Comparison of ENCODE assay signal across 8 mouse cellular contexts in the genomic region with DNA sequence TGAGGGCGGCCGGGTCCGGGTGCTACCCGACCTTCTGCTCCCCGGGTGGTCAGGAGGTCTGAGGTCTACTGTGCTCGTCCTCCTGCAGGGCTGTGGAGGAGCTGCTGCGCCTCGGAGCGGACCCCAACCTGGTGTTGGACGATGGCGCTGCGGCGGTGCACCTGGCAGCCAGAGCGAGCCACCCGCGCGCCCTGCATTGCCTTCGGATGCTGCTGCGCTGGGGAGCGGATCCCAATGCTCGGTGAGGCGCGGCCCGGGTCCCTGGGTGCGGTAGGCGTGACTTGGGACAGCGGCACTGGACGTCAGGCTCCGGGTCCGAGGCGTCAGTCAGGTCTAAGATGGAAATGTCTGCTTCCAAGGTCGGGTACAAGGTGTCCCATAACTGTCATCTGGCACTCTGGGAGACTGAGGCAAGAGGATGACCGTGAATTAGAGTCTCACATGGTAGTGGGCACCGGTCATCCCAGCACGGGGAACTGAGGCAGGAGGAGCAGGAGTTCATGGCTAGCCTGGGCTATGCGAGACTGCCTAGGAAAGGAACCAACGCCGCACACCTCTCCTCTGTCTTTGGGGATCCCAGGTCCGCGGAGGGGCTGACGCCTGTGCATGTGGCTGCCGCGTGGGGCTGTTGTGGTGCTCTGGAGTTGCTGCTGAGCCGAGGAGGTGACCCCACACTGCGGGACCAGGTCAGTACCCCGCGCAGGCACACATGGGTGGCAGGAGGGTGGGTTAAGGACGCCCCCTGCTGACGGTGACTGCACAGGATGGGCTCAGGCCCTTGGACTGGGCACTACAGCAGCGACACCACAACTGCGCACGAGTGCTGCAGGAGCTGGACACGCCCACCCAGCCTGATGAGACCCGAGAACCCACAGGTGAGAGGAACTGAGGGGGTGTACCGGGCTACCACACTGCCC. TPM values are rescaled to one million over a fixed set of nuclear protein-coding genes. Genes with fewer than 3 reads are reported as not detected.
A peak's percentile ranks its signal among the peaks of the same experiment; 100 is the strongest.
DNase-seq lines count a peak whose midpoint lies in the region; ATAC-seq and TF ChIP-seq lines count a peak whose summit lies in the region.

No protein-coding gene starts in this region.

- no peak; a peak in 2 of 4 replicates for TF ChIP-seq POLR2A in MEL (IDR thresholded peaks at IDR 0.05; ENCODE audit: control insufficient read depth in 1 of 2, insufficient read depth in 1 of 2, low read depth in 1 of 2, low read length in 2 of 2, poor library complexity in 1 of 2)
- TF ChIP-seq POLR2A in cortical plate, adult 2 months (IDR thresholded peaks at IDR 0.05; ENCODE audit: extremely low read depth, insufficient read depth, low read length), result no peak

- TF ChIP-seq RAD21 in MEL (IDR thresholded peaks at IDR 0.05; ENCODE audit: low read depth, low read length), result peak; percentile 61

- TF ChIP-seq CTCF in MEL (IDR thresholded peaks at IDR 0.05 in 2 of 3, conservative IDR thresholded peaks at IDR 0.05 in 1 of 3; ENCODE audit: control insufficient read depth in 1 of 3, insufficient read depth in 1 of 3, low read depth in 2 of 3, low read length in 3 of 3, poor library complexity in 1 of 3, severe bottlenecking in 1 of 3), result peak; percentile 71 to 86 (median 75)
- peak; percentile 30; the same call in 1 of the 2 replicates for TF ChIP-seq CTCF in cortical plate, adult 2 months (IDR thresholded peaks at IDR 0.05; ENCODE audit: extremely low read depth, insufficient read depth, low read length)
- TF ChIP-seq CTCF in lung, postnatal 0 days (IDR thresholded peaks at IDR 0.05), result peak; percentile 93

- H3K9me3 ChIP-seq in MEL (replicated peaks; ENCODE audit: insufficient read depth, low read length), result no peaks in the 10 kb centered on the region
- H3K9me3 ChIP-seq in heart, embryonic 10.5 days, result no peaks in the 10 kb centered on the region
- no peaks in the 10 kb centered on the region for H3K9me3 ChIP-seq in lung, postnatal 0 days (ENCODE audit: low read length)

- no peak for TF ChIP-seq EP300 in MEL (IDR thresholded peaks at IDR 0.05; ENCODE audit: low read depth in 1 of 2, low read length in 2 of 2)
- no peak for TF ChIP-seq EP300 in lung, postnatal 0 days (IDR thresholded peaks at IDR 0.05)

- H3K4me1 ChIP-seq in MEL (ENCODE audit: control insufficient read depth in 1 of 2, insufficient read depth in 2 of 2, low read length in 2 of 2), result peaks cover 0 to 20% of the 10 kb centered on the region in 2 experiments; a peak in 2 of 4 replicates
- 0 out of 2 replicates have a peak, but pooled peaks cover 1% of the 10 kb centered on the region for H3K4me1 ChIP-seq in cortical plate, adult 2 months (ENCODE audit: control insufficient read depth, insufficient read depth, low read length)
- peaks cover 32% of the 10 kb centered on the region for H3K4me1 ChIP-seq in heart, embryonic 10.5 days
- peaks cover 15% of the 10 kb centered on the region; the same call in 1 of the 2 replicates for H3K4me1 ChIP-seq in lung, postnatal 0 days (ENCODE audit: insufficient read depth, low read depth, low read length)

- peaks cover 0 to 11% of the 10 kb centered on the region in 2 experiments; a peak in 2 of 4 replicates for H3K36me3 ChIP-seq in MEL (ENCODE audit: control insufficient read depth in 1 of 2, insufficient read depth in 2 of 2, low read length in 2 of 2)
- H3K36me3 ChIP-seq in heart, embryonic 10.5 days, result peaks cover 32% of the 10 kb centered on the region
- no peaks in the 10 kb centered on the region for H3K36me3 ChIP-seq in lung, postnatal 0 days (ENCODE audit: insufficient read depth, low read length)

- 1% methylated on average over 55 of the region's 55 CpGs for WGBS in heart, embryonic 10.5 days
- under 1% methylated on average over 55 of the region's 55 CpGs for WGBS in lung, postnatal 0 days

- peaks cover 26% of the 10 kb centered on the region for H3K79me2 ChIP-seq in MEL (ENCODE audit: control insufficient read depth, insufficient read depth, low read length, poor library complexity)

- ATAC-seq in lung, postnatal 0 days, result peak; percentile 79
- peak; percentile 35; the same call in 1 of the 2 replicates for ATAC-seq in neutrophil, adult 5-6 weeks (ENCODE audit: extremely low read depth, insufficient number of reproducible peaks, low FRiP score, poor library complexity, severe bottlenecking)

- peak overlapping the region; percentile 84 for H3K9ac ChIP-seq in MEL (ENCODE audit: control insufficient read depth, low read depth, low read length, poor library complexity, severe bottlenecking)
- H3K9ac ChIP-seq in lung, postnatal 0 days (replicated peaks; ENCODE audit: low read depth), result no peak overlapping the region

- intact Hi-C loops in left cerebral cortex, postnatal 36 days (cut with DNase I), result no loop called here

- H3K27me3 ChIP-seq in MEL (ENCODE audit: control insufficient read depth in 1 of 2, insufficient read depth in 2 of 2, low read length in 2 of 2), result no peaks in the 10 kb centered on the region
- no peaks in the 10 kb centered on the region for H3K27me3 ChIP-seq in heart, embryonic 10.5 days (ENCODE audit: insufficient read depth, poor library complexity, severe bottlenecking)
- H3K27me3 ChIP-seq in lung, postnatal 0 days (replicated peaks; ENCODE audit: insufficient read depth, low read length), result no peaks in the 10 kb centered on the region

- H3K4me3 ChIP-seq in MEL (ENCODE audit: control insufficient read depth in 1 of 2, insufficient read depth in 1 of 2, low read depth in 2 of 2, low read length in 2 of 2), result peak overlapping the region; percentile 77 to 82
- H3K4me3 ChIP-seq in cortical plate, adult 2 months (ENCODE audit: insufficient read depth, low read length), result peak overlapping the region; percentile 37; the same call in 1 of the 2 replicates
- peak overlapping the region; percentile 90 for H3K4me3 ChIP-seq in heart, embryonic 10.5 days
- peak overlapping the region; percentile 41 for H3K4me3 ChIP-seq in lung, postnatal 0 days (ENCODE audit: low read depth, low read length)

- H3K4me2 ChIP-seq in lung, postnatal 0 days (replicated peaks; ENCODE audit: low read depth, low read length), result peak overlapping the region; percentile 81

- peak overlapping the region; percentile 35 for H3K27ac ChIP-seq in MEL (ENCODE audit: control insufficient read depth, low read depth, low read length)
- H3K27ac ChIP-seq in cortical plate, adult 2 months (ENCODE audit: insufficient read depth, low read length), result no peak overlapping the region
- H3K27ac ChIP-seq in heart, embryonic 10.5 days, result peak overlapping the region; percentile 91
- no peak overlapping the region for H3K27ac ChIP-seq in lung, postnatal 0 days (ENCODE audit: low read length)

- DNase-seq in 3134 (ENCODE audit: extremely low read depth, insufficient read length, low spot score), result peak; percentile 82
- DNase-seq in MEL (ENCODE audit: low read depth, low spot score), result peak; percentile 77
- DNase-seq in heart, embryonic 10.5 days (ENCODE audit: low spot score), result peak; percentile 93
- peak; percentile 59 to 80 for DNase-seq in kidney, adult 8-10 months
- peak; percentile 70 for DNase-seq in lung, postnatal 0 days (ENCODE audit: low spot score)
- no peak for DNase-seq in left cerebral cortex, postnatal 36 days (ENCODE audit: low spot score in 2 of 2)

RNA-seq across cellular contexts. Expression of a gene that starts 0.5 kb away (rescaled TPM):
- 17.6 and 18.5 TPM in 2 replicates for total RNA-seq in MEL (2012; rRNA removed)
- 10 to 100 TPM in 1 of 2 experiments, not detected in 1; 21.2 TPM for polyA plus RNA-seq in MEL (2012; ENCODE audit: insufficient read depth in 1 of 2, insufficient read length in 2 of 2, low read depth in 1 of 2, low replicate concordance in 2 of 2, missing spikeins in 1 of 2)
- 0.45 and 0.96 TPM in 2 replicates for polyA plus RNA-seq in cortical plate, adult 2 months (2012; rRNA removed)
- polyA plus RNA-seq in heart, embryonic 10.5 days (2016; fragmentation: Nextera tagmentation; extraction: Ambion mirVana), result 33.8 and 35.9 TPM in 2 replicates
- 0.72 and 1.5 TPM in 2 replicates for polyA plus RNA-seq in lung, postnatal 0 days (2015; fragmentation: Nextera tagmentation; extraction: Ambion mirVana)
- 0.61 TPM in 1 of 2 replicates, not detected in the other for total RNA-seq in neutrophil, adult 5-6 weeks (2017)
- under 1 TPM in 1 of 2 experiments, not detected in 1; 0.29 TPM for total RNA-seq in left cerebral cortex, postnatal 36 days (2021)

RNA-seq across cellular contexts. Expression of a gene that starts 9.7 kb away (rescaled TPM):
- total RNA-seq in MEL (2012; rRNA removed), result 54.5 and 59.6 TPM in 2 replicates
- polyA plus RNA-seq in MEL (2012; ENCODE audit: insufficient read depth in 1 of 2, insufficient read length in 2 of 2, low read depth in 1 of 2, low replicate concordance in 2 of 2, missing spikeins in 1 of 2), result 100 to 1,000 TPM in 1 of 2 experiments, not detected in 1; 132 TPM
- polyA plus RNA-seq in cortical plate, adult 2 months (2012; rRNA removed), result 132 and 137 TPM in 2 replicates
- polyA plus RNA-seq in heart, embryonic 10.5 days (2016; fragmentation: Nextera tagmentation; extraction: Ambion mirVana), result 101 and 111 TPM in 2 replicates
- 60.8 and 62.5 TPM in 2 replicates for polyA plus RNA-seq in lung, postnatal 0 days (2015; fragmentation: Nextera tagmentation; extraction: Ambion mirVana)
- total RNA-seq in neutrophil, adult 5-6 weeks (2017), result 57.7 and 63.6 TPM in 2 replicates
- 100 to 1,000 TPM; 101 to 116 TPM for total RNA-seq in left cerebral cortex, postnatal 36 days (2021)

RNA-seq across cellular contexts. Expression of a gene that starts 10.8 kb away (rescaled TPM):
- total RNA-seq in MEL (2012; rRNA removed), result 0.04 TPM in 1 of 2 replicates, not detected in the other
- polyA plus RNA-seq in MEL (2012; ENCODE audit: insufficient read depth in 1 of 2, insufficient read length in 2 of 2, low read depth in 1 of 2, low replicate concordance in 2 of 2, missing spikeins in 1 of 2), result under 1 TPM in 1 of 2 experiments, not detected in 1; 0.07 TPM
- 9.0 and 10.9 TPM in 2 replicates for polyA plus RNA-seq in cortical plate, adult 2 months (2012; rRNA removed)
- polyA plus RNA-seq in heart, embryonic 10.5 days (2016; fragmentation: Nextera tagmentation; extraction: Ambion mirVana), result 6.1 and 7.9 TPM in 2 replicates
- polyA plus RNA-seq in lung, postnatal 0 days (2015; fragmentation: Nextera tagmentation; extraction: Ambion mirVana), result 29.5 and 42.0 TPM in 2 replicates
- total RNA-seq in neutrophil, adult 5-6 weeks (2017), result not detected in 2 replicates
- 1 to 10 TPM; 3.4 to 4.9 TPM for total RNA-seq in left cerebral cortex, postnatal 36 days (2021)

RNA-seq across cellular contexts. Expression of a gene that starts 24.6 kb away (rescaled TPM):
- 29.6 and 30.5 TPM in 2 replicates for total RNA-seq in MEL (2012; rRNA removed)
- 10 to 100 TPM in 1 of 2 experiments, not detected in 1; 48.3 TPM for polyA plus RNA-seq in MEL (2012; ENCODE audit: insufficient read depth in 1 of 2, insufficient read length in 2 of 2, low read depth in 1 of 2, low replicate concordance in 2 of 2, missing spikeins in 1 of 2)
- polyA plus RNA-seq in cortical plate, adult 2 months (2012; rRNA removed), result 38.9 and 40.8 TPM in 2 replicates
- 48.4 and 79.0 TPM in 2 replicates for polyA plus RNA-seq in heart, embryonic 10.5 days (2016; fragmentation: Nextera tagmentation; extraction: Ambion mirVana)
- polyA plus RNA-seq in lung, postnatal 0 days (2015; fragmentation: Nextera tagmentation; extraction: Ambion mirVana), result 61.5 and 69.4 TPM in 2 replicates
- total RNA-seq in neutrophil, adult 5-6 weeks (2017), result 8.6 and 9.2 TPM in 2 replicates
- 10 to 100 TPM; 39.3 to 40.6 TPM for total RNA-seq in left cerebral cortex, postnatal 36 days (2021)

RNA-seq across cellular contexts. Expression of a gene that starts 35.3 kb away (rescaled TPM):
- total RNA-seq in MEL (2012; rRNA removed), result 14.1 and 18.3 TPM in 2 replicates
- 10 to 100 TPM in 1 of 2 experiments, not detected in 1; 16.2 TPM for polyA plus RNA-seq in MEL (2012; ENCODE audit: insufficient read depth in 1 of 2, insufficient read length in 2 of 2, low read depth in 1 of 2, low replicate concordance in 2 of 2, missing spikeins in 1 of 2)
- polyA plus RNA-seq in cortical plate, adult 2 months (2012; rRNA removed), result 13.5 and 13.6 TPM in 2 replicates
- polyA plus RNA-seq in heart, embryonic 10.5 days (2016; fragmentation: Nextera tagmentation; extraction: Ambion mirVana), result 3.9 and 4.2 TPM in 2 replicates
- 11.1 and 11.9 TPM in 2 replicates for polyA plus RNA-seq in lung, postnatal 0 days (2015; fragmentation: Nextera tagmentation; extraction: Ambion mirVana)
- 31.3 and 46.7 TPM in 2 replicates for total RNA-seq in neutrophil, adult 5-6 weeks (2017)
- total RNA-seq in left cerebral cortex, postnatal 36 days (2021), result 10 to 100 TPM; 15.4 to 18.1 TPM

Comparison
In these comparisons a context has a peak if more than half of its experiments do, and no peak if none do; other contexts are left out.
1. DNase-seq: peak in 3134 (single experiment), MEL (single experiment), heart, embryonic 10.5 days (single experiment), kidney, adult 8-10 months (2 of 2) and lung, postnatal 0 days (single experiment); none in left cerebral cortex, postnatal 36 days (0 of 2).
2. H3K27ac ChIP-seq: peak in MEL (single experiment) and heart, embryonic 10.5 days (single experiment); none in cortical plate, adult 2 months (single experiment) and lung, postnatal 0 days (single experiment).
3. H3K4me3 ChIP-seq: peak in every context shown above with its lines; median percentile 90 in heart, embryonic 10.5 days; 80 in MEL; 41 in lung, postnatal 0 days; 37 in cortical plate, adult 2 months.
4. CTCF ChIP-seq: peak in every context shown above with its lines; median percentile 93 in lung, postnatal 0 days; 75 in MEL; 30 in cortical plate, adult 2 months.